Mouse (Mus musculus): ENCODE results near the gene Gpr161.

DNA sequence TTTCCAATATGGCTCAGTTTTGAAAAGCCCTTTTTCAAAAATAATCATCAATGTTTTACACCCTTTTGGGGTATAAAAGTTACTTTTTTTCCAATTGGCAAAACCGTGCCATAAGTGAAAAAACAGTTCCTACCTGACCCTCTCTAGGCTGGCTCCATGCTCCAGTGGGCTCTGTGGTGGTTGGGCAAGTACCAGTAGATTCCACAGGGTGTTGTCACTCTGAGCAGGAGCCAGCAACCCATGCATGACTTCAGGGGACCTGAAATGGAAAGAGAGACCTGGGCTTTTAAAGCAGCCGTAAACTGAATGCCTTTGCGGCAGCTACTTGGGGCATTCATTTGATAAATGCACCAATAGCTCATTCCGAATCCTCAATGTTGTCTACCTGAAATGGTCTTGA, 75.4 kb downstream of the Gpr161 start:
- TF ChIP-seq POLR2A (IDR thresholded peaks at IDR 0.05; ENCODE audit: control insufficient read depth, extremely low read depth, insufficient read depth, low read length, poor library complexity) (no peak), CTCF (IDR thresholded peaks at IDR 0.05; ENCODE audit: borderline replicate concordance, control insufficient read depth, extremely low read depth, insufficient read depth, low read length, poor library complexity) (no peak)
